In the genomic region with DNA sequence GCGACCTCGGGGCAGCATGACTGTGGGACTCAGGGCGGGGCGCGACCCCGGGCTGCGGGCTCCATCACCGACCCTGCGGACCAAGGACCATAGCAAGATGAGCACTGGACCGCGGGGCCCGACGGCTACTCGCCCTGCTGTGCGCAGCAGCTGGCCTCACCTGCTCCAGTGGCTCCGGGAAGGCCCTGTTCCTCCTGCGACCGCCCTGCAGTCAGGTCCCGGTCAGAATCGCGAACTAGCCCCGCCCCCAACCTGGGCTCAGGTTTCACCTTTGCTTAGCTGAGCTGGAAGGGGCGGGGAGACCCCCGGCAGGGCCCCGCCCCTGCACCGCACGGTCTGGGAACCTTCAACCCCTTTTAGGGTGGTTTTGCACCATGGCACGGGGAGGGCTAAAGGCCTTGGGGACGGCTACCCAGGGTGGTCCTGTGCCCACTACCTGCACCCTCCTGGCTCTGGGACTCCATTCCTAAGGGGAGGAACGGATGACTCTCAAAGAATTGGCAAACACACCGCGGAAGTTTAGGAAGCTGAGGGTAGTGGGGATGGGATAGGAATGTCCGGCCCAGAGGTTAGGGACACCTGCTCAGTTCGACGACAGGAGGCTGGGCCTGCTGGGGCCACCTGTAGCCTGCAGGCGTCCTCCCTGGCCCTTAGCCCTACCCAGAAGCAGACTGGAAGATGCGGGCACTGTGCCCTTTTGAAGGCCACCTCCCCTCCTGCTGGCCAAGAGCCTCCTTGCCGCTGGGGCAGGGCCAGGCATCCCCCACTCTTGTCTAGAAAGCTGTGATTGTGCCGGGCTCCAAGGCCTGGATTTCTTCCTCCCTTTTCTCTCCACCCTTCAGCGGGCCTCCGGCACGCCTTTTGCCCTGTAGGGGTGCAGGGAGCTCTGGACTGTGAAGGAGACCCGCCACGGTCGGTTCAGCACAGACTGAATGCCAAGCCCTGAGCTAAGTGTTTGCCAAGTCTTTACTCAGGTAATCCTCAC, we compare ENCODE assay signal across 9 mouse cellular contexts. TPM values are rescaled to one million over a fixed set of nuclear protein-coding genes. Genes with fewer than 3 reads are reported as not detected.
DNase-seq lines count a peak whose midpoint lies in the region; ATAC-seq and TF ChIP-seq lines count a peak whose summit lies in the region.
"Had no signal": no experiment of that assay in that cellular context is flagged by ENCODE, and none has a peak within 500 bp of the region (broad histone marks: within the 10 kb centered on the region; RNA-seq: fewer than 3 reads in every experiment).

No protein-coding gene starts in this region.

- H3K9ac ChIP-seq in forebrain, embryonic 15.5 days (replicated peaks) = 0 out of 2 replicates have a peak overlapping the region, but pooled peaks have one; percentile 30
- H3K9ac ChIP-seq in kidney, postnatal 0 days (ENCODE audit: low read depth, low read length) = peak overlapping the region; percentile 65

- H3K27me3 ChIP-seq in forebrain, embryonic 15.5 days = peaks cover 11% of the 10 kb centered on the region; the same call in 1 of the 2 replicates
- H3K27me3 ChIP-seq in kidney, postnatal 0 days (ENCODE audit: insufficient read depth, low read length) = no peaks in the 10 kb centered on the region
- no peaks in the 10 kb centered on the region for H3K27me3 ChIP-seq in testis, adult 2 months (ENCODE audit: control insufficient read depth, insufficient read depth, low read length)

- H3K4me3 ChIP-seq in forebrain, embryonic 15.5 days = peak overlapping the region; percentile 22
- H3K4me3 ChIP-seq in kidney, postnatal 0 days (replicated peaks; ENCODE audit: low read depth, low read length) = peak overlapping the region; percentile 41
- peak overlapping the region; percentile 14 for H3K4me3 ChIP-seq in testis, adult 2 months (ENCODE audit: control insufficient read depth, low read depth, low read length)

- TF ChIP-seq CTCF in kidney, postnatal 0 days (IDR thresholded peaks at IDR 0.05; ENCODE audit: low read depth) = peak; percentile 52
- no peak for TF ChIP-seq CTCF in testis, adult 2 months (IDR thresholded peaks at IDR 0.05; ENCODE audit: control insufficient read depth, insufficient read depth, insufficient replicate concordance, low read depth, low read length)

- peaks cover 51% of the 10 kb centered on the region for H3K4me1 ChIP-seq in forebrain, embryonic 15.5 days
- peaks cover 22% of the 10 kb centered on the region for H3K4me1 ChIP-seq in kidney, postnatal 0 days (replicated peaks; ENCODE audit: insufficient read depth, low read length)
- peaks cover 29% of the 10 kb centered on the region for H3K4me1 ChIP-seq in testis, adult 2 months (ENCODE audit: control insufficient read depth, insufficient read depth, low read length)

- no peaks in the 10 kb centered on the region for H3K9me3 ChIP-seq in forebrain, embryonic 15.5 days
- no peaks in the 10 kb centered on the region for H3K9me3 ChIP-seq in kidney, postnatal 0 days (replicated peaks; ENCODE audit: low read length)

- H3K4me2 ChIP-seq in forebrain, embryonic 15.5 days (replicated peaks) = peak overlapping the region; percentile 37
- H3K4me2 ChIP-seq in kidney, postnatal 0 days (ENCODE audit: low read length) = peak overlapping the region; percentile 80

- H3K36me3 ChIP-seq in forebrain, embryonic 15.5 days = no peaks in the 10 kb centered on the region
- peaks cover 9% of the 10 kb centered on the region; the same call in 1 of the 2 replicates for H3K36me3 ChIP-seq in kidney, postnatal 0 days (ENCODE audit: insufficient read depth, low read length)
- no peaks in the 10 kb centered on the region for H3K36me3 ChIP-seq in testis, adult 2 months (ENCODE audit: control insufficient read depth, insufficient read depth, low read length)

- TF ChIP-seq POLR2A in testis, adult 2 months (IDR thresholded peaks at IDR 0.05; ENCODE audit: control insufficient read depth, low read depth, low read length) = no peak

- WGBS in forebrain, embryonic 15.5 days = 3% methylated on average over 45 of the region's 45 CpGs
- 2% methylated on average over 45 of the region's 45 CpGs for WGBS in kidney, postnatal 0 days

- ATAC-seq in forebrain, embryonic 15.5 days (replicated peaks) = no peak
- ATAC-seq in kidney, postnatal 0 days (replicated peaks; ENCODE audit: low FRiP score, low read depth) = peak; percentile 69

- peak; percentile 60 for DNase-seq in adrenal gland, adult 2 months
- no peak for DNase-seq in adrenal gland, adult 18-20 months (ENCODE audit: low spot score in 2 of 2)
- peak; percentile 82 for DNase-seq in WW6 (ENCODE audit: low read depth, low spot score)
- peak; percentile 88 for DNase-seq in kidney, postnatal 0 days (ENCODE audit: low spot score)
- peak; percentile 88 for DNase-seq in lung, postnatal 36 days
- no peak for DNase-seq in layer of hippocampus, adult 9-11 months

- H3K27ac ChIP-seq in forebrain, embryonic 15.5 days (replicated peaks) = no peak overlapping the region
- H3K27ac ChIP-seq in kidney, postnatal 0 days = peak overlapping the region; percentile 97
- H3K27ac ChIP-seq in testis, adult 2 months (ENCODE audit: control insufficient read depth, insufficient read depth, low read depth, low read length) = no peak overlapping the region
- H3K27ac ChIP-seq: macrophage had no signal

RNA-seq across cellular contexts. Expression of a gene that starts 3.4 kb away (rescaled TPM):
- 100 to 1,000 TPM; 102 to 212 TPM for total RNA-seq in adrenal gland, adult 2 months (2021)
- polyA plus RNA-seq in adrenal gland, adult 2 months (2012; rRNA removed) = 199 and 254 TPM in 2 replicates
- 100 to 1,000 TPM in 1 of 2 experiments, 10 to 100 TPM in 1; 90.6 to 183 TPM for total RNA-seq in adrenal gland, adult 18-20 months (2021)
- polyA plus RNA-seq in forebrain, embryonic 15.5 days (2015; fragmentation: Nextera tagmentation; extraction: Ambion mirVana) = 36.8 and 41.2 TPM in 2 replicates
- polyA plus RNA-seq in kidney, postnatal 0 days (2015; fragmentation: Nextera tagmentation; extraction: Ambion mirVana) = 34.3 and 36.8 TPM in 2 replicates
- 89.9 and 91.5 TPM in 2 replicates for polyA plus RNA-seq in testis, adult 2 months (2012; rRNA removed)

RNA-seq across cellular contexts. Expression of a gene that starts 3.6 kb away (rescaled TPM):
- total RNA-seq in adrenal gland, adult 2 months (2021) = 1 to 10 TPM in 1 of 2 experiments, under 1 TPM in 1; 0.45 to 1.4 TPM
- 1.3 and 2.2 TPM in 2 replicates for polyA plus RNA-seq in adrenal gland, adult 2 months (2012; rRNA removed)
- total RNA-seq in adrenal gland, adult 18-20 months (2021) = 1 to 10 TPM in 1 of 2 experiments, not detected in 1; 2.7 TPM
- polyA plus RNA-seq in forebrain, embryonic 15.5 days (2015; fragmentation: Nextera tagmentation; extraction: Ambion mirVana) = 1.5 and 2.6 TPM in 2 replicates
- 30.6 and 34.3 TPM in 2 replicates for polyA plus RNA-seq in kidney, postnatal 0 days (2015; fragmentation: Nextera tagmentation; extraction: Ambion mirVana)
- 11.2 and 11.8 TPM in 2 replicates for polyA plus RNA-seq in testis, adult 2 months (2012; rRNA removed)
- polyA plus RNA-seq: macrophage had no signal

RNA-seq across cellular contexts. Expression of a gene that starts 11.2 kb away (rescaled TPM):
- 10 to 100 TPM in 1 of 2 experiments, 1 to 10 TPM in 1; 4.9 to 14.6 TPM for total RNA-seq in adrenal gland, adult 2 months (2021)
- 10.5 and 15.0 TPM in 2 replicates for polyA plus RNA-seq in adrenal gland, adult 2 months (2012; rRNA removed)
- total RNA-seq in adrenal gland, adult 18-20 months (2021) = 10 to 100 TPM in 1 of 2 experiments, 1 to 10 TPM in 1; 6.6 to 15.3 TPM
- polyA plus RNA-seq in forebrain, embryonic 15.5 days (2015; fragmentation: Nextera tagmentation; extraction: Ambion mirVana) = 6.8 and 10.6 TPM in 2 replicates
- 1.8 and 2.5 TPM in 2 replicates for polyA plus RNA-seq in kidney, postnatal 0 days (2015; fragmentation: Nextera tagmentation; extraction: Ambion mirVana)
- 565 and 772 TPM in 2 replicates for polyA plus RNA-seq in testis, adult 2 months (2012; rRNA removed)

RNA-seq across cellular contexts. Expression of a gene that starts 29.9 kb away (rescaled TPM):
- 10 to 100 TPM; 30.2 to 34.9 TPM for total RNA-seq in adrenal gland, adult 2 months (2021)
- 60.9 and 67.1 TPM in 2 replicates for polyA plus RNA-seq in adrenal gland, adult 2 months (2012; rRNA removed)
- total RNA-seq in adrenal gland, adult 18-20 months (2021) = 10 to 100 TPM; 29.6 to 32.3 TPM
- polyA plus RNA-seq in forebrain, embryonic 15.5 days (2015; fragmentation: Nextera tagmentation; extraction: Ambion mirVana) = 119 and 120 TPM in 2 replicates
- 25.9 and 28.2 TPM in 2 replicates for polyA plus RNA-seq in kidney, postnatal 0 days (2015; fragmentation: Nextera tagmentation; extraction: Ambion mirVana)
- 23.2 and 28.4 TPM in 2 replicates for polyA plus RNA-seq in testis, adult 2 months (2012; rRNA removed)

Comparison
In these comparisons a context has a peak if more than half of its experiments do, and no peak if none do; other contexts are left out.
1. DNase-seq: peak in adrenal gland, adult 2 months (single experiment), WW6 (single experiment), kidney, postnatal 0 days (single experiment) and lung, postnatal 36 days (single experiment); none in adrenal gland, adult 18-20 months (0 of 2) and layer of hippocampus, adult 9-11 months (single experiment).
2. RNA of a gene that starts 11.2 kb away (polyA plus RNA-seq): 565 to 772 TPM in testis, adult 2 months; 10.5 to 15.0 TPM in adrenal gland, adult 2 months, 6.8 to 10.6 TPM in forebrain, embryonic 15.5 days and 1.8 to 2.5 TPM in kidney, postnatal 0 days; every median in the first group is over 10 times any median in the second.
3. Peak in every context shown above with its lines, with median percentiles within 50 percentile points of each other: H3K4me3 ChIP-seq.